Mouse (Mus musculus) heart, postnatal 14 days (tissue): Measurements from ENCODE around the gene Ift74. TPM values are rescaled to one million over a fixed set of nuclear protein-coding genes. Genes with fewer than 3 reads are reported as not detected.
"Not testable (repeated sequence)": the region's sequence is repeated elsewhere in the genome, so short reads cannot be mapped to it uniquely, and the experiment has no call there.

Experiments
- DNase-seq, 2 experiments: peaks; one replicate each; pipeline ENCODE4 v3.0.0; 2021 to 2022
- intact Hi-C: fragments of 180-260 bp; cut with DNase I; formaldehyde crosslinking; loops from one replicate; pipeline ENCODE4 v1.15.1; 2025
- microRNA-seq, 2 experiments: library from miRNA; unstranded; fragments of <30 nt; microRNA quantifications; one replicate each; pipeline ENCODE4 v1.2.0; 2021 to 2022
- total RNA-seq, 2 experiments: library from RNA; stranded (reverse); gene quantifications; 2 replicates each; pipeline ENCODE4 v1.2.3; 2021

The Ift74 gene
- total RNA-seq, 2 experiments from 2014 or later, result 4.3 to 4.5 TPM

DNA sequence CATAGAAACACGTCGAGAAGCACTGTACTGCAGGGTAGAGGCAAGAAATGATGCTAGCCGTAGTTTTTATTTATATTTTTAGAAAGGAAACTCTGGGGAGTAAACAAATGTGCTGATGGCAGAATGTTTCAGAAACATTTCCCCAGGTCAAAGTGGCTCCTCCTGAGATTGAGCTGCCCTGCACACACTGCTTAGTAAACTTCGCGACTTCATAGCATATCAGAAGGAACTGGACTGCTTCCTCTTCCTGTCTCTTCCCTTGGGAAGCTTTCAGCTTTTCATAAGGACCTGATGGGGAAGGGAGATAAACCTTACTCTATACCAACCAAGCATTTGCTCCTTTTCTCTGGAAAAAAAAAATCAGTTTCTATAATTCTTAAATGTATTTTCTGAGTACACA, 69.0 kb downstream of the Ift74 start:
- intact Hi-C loops, result no loop called here
- DNase-seq, result no peak

DNA sequence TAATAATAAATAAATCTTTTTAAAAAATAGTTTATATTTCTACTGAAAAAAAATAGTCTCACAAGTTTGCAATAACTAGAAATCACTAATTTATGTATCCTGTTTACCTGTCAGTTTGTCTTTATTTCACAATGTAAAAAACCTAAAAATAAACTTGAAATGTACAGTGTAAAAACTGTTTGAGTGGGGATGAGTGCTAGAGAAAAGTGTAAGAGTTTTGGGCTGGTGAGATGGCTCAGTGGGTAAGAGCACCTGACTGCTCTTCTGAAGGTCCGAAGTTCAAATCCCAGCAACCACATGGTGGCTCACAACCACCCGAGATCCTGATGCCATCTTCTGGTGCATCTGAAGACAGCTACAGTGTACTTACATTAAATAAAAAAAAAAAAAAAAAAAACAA, 75.5 kb downstream of the Ift74 start:
- intact Hi-C loops, result loop anchor here (2.0 kb wide), 1 partner anchor 25 kb away; no protein-coding TSS in a partner anchor
- not testable (repeated sequence) for DNase-seq

- DNase-seq, result no peak
- intact Hi-C loops, result no loop called here
Measured at GRCm38 (mm10) chr4:94691078-94691477, 76.8 kb downstream of the Ift74 start.

- intact Hi-C loops, result no loop called here
Measured at GRCm38 (mm10) chr4:94692175-94692574, 77.9 kb downstream of the Ift74 start.

GRCm38 (mm10) chr4:94696368-94696767, 82.1 kb downstream of the Ift74 start:
- no peak for DNase-seq
- intact Hi-C loops, result no loop called here

More at GRCm38 (mm10) chr4:94692175-94692574, 77.9 kb downstream of the Ift74 start:
- no peak for DNase-seq

- DNase-seq, result no peak
- intact Hi-C loops, result no loop called here
Measured at GRCm38 (mm10) chr4:94711002-94711401, 96.7 kb downstream of the Ift74 start.

DNA sequence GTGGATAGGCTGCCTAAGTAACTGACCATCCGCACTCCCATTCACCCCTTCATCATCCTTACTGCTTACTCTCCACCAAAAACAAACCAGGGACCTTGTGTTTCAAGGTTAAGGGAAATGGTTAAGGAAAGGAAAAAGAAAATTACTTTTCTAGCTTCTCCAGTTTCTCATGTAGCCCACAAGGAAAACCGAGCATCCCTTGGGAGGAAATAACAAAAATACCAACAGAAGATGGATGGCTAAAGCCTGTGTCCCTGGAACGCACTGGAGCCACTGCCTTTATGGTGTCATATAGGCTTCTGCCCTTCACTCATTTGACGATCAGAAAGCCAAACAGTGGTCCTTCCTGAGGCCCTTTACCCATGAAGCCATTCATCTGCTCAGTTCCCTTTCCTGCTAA, 97.1 kb downstream of the Ift74 start:
- intact Hi-C loops, result no loop called here

DNA sequence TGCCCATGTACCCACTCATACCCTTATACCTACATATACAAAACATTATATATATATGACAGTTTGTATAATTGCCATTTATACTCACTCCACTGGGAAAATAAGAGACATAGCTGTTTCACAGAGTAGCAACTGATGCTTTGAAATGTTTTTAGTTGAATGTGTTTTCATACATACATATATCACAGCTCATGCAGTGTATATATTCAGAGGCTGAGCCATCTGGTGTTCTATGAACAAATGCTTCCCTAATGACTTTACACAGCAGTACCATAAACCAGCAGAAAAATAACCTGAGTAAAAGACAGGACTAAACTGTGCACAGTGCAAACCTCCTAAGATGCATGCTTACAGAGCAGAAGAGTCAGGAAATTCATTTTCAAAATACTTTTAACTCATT, 99.5 kb downstream of the Ift74 start:
- no peak for DNase-seq
- intact Hi-C loops, result loop anchor here (2.0 kb wide), 1 partner anchor 25 kb away; no protein-coding TSS in a partner anchor

More for the DNA sequence above, 97.1 kb downstream of the Ift74 start:
- no peak for DNase-seq

GRCm38 (mm10) chr4:94715166-94715565, 100.9 kb downstream of the Ift74 start:
- intact Hi-C loops, result loop anchor here (2.0 kb wide), 1 partner anchor 26 kb away; no protein-coding TSS in a partner anchor
- DNase-seq, result peak; percentile 16 to 38

DNA sequence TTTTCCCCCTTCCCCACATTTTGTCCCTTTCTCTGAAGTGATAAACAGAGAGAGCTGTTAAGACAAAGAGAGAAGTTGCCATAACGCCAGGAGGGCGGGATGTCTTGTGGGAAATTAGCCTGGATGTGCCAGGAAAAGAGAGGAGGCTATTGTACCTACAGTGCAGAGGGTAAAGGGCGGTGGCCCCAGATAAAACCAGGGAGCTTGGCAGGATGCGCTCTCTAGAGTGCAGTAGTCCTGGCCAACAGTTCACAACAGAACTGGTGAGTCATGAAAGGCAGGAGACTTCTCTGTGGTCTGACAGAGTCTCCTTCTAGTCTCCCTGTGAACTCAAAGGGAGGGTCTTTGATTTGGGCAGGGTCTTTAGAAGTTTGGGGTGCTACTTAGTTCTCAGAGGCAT, 111.5 kb downstream of the Ift74 start:
- intact Hi-C loops, result no loop called here
- peak in 1 of 2 experiments; percentile 43 for DNase-seq

GRCm38 (mm10) chr4:94732721-94733120, 118.4 kb downstream of the Ift74 start:
- intact Hi-C loops, result no loop called here
- no peak for DNase-seq

- no peak for DNase-seq
- intact Hi-C loops, result loop anchor here (5.0 kb wide), 1 partner anchor 90 kb away; no protein-coding TSS in a partner anchor
Measured at GRCm38 (mm10) chr4:94737326-94738295, 123.3 kb downstream of the Ift74 start.

- DNase-seq, result peak; percentile 53 to 56
- intact Hi-C loops, result loop anchor here (5.0 kb wide), 1 partner anchor 88 kb away; no protein-coding TSS in a partner anchor
Measured at GRCm38 (mm10) chr4:94738838-94739731, 124.8 kb downstream of the Ift74 start, which contains the start of gene Tek. Gene Tek, plus strand, starts transcription at chr4:94739289.

DNA sequence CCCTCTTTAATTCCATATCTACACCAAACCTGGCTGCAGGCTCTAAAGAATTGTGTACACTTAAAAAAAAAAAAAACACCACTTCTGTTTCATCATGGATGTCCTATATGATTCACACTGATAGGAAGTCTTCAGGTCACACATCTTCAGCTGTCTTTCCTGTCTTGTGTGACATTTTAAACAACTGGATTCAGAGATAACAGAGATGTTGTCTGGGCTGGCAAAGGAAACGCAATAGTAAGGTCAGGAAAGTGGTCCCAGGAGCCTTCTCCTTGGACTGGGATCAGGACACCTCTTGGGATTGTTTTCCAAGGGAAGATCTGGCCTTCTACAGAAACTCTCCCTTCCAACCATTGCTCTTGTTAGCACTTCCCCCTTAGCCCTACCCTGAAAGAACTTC, 127.5 kb downstream of the Ift74 start:
- intact Hi-C loops, result no loop called here
- DNase-seq, result no peak

Small RNAs within 50 kb of the gene (microRNA-seq; reads per million reads assigned to microRNA genes)
- 792 to 966 reads per million in 2 experiments for gene Mir872

Other genes starting within 250 kb of the Ift74 start
- not detected for gene Gm10306, start 57.9 kb upstream of the Ift74 start, total RNA-seq
- 1 to 10 TPM; 4.9 to 5.8 TPM for gene Caap1, start 57.7 kb upstream of the Ift74 start, total RNA-seq
- gene Plaa, start 11.2 kb upstream of the Ift74 start, total RNA-seq, result 10 to 100 TPM; 43.5 to 45.4 TPM
- gene Lrrc19, start 35.7 kb downstream of the Ift74 start, total RNA-seq, result not detected
- gene Tek, start 124.8 kb downstream of the Ift74 start, total RNA-seq, result 10 to 100 TPM; 53.1 to 61.1 TPM